Mouse (Mus musculus): Measurements from ENCODE around the gene Psmb11. TPM values are rescaled to one million over a fixed set of nuclear protein-coding genes. Genes with fewer than 3 reads are reported as not detected.

Gene Psmb11
- 0.06 TPM in 1 of 2 replicates, not detected in the other for polyA plus RNA-seq (2015; fragmentation: Nextera tagmentation; extraction: Ambion mirVana)

DNA sequence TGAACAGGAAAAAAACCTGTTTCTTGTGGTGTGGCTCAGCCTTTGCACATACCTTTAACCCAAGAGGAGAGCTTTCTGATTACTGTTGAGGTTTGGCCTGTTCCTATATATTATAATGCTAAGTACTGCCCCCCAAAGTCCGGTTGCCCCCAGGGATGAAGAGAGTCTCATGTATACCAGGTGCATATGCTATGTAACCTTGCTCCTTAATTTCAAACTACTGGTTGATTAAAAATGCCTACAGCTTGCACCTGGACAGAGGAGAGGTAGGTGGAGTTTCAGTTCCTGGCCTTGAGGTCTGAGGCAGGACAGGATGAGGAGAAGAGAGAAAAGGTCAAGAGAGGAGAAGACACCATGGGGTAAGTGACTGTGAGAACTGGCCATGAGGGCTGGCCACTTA, at the start of gene Psmb11:
Gene Psmb11, plus strand, starts transcription at position 301 of the 400 bp plus-strand sequence.
- Histone ChIP-seq H3K9me3 (no peaks in the 10 kb centered on the region), H3K27me3 (no peaks in the 10 kb centered on the region), H3K4me3 (no peak within 1 kb of the TSS), H3K4me2 (no peak within 1 kb of the TSS), H3K36me3 (peaks cover 4% of the 10 kb centered on the region), H3K27ac (no peak within 1 kb of the TSS), H3K4me1 (peaks cover 11% of the 10 kb centered on the region), H3K9ac (no peak within 1 kb of the TSS)
- no peak for ATAC-seq (ENCODE audit: insufficient number of reproducible peaks, insufficient read depth, low FRiP score, low TSS enrichment, low read depth)
- 80% methylated on average over 1 of the region's 1 CpGs for WGBS

DNA sequence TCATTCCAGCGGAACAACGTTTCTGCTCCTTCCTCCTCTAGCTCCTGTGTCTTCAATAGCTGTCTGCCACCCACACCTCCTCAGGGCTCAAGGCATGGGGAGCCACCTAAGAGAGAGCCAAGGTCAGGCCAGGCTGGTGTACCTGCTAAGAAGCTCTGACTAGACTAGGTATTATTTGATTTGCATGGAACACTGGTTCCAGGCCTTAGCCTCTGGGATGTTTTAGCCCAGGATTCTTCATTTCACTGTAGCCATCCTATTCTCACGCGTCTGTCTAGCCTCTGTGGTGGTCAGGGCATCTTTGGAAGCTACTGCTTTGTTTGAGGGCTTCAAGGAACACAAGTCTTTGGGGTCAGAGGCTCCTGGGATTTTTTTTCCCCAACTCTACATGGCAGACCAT, 49.1 kb upstream of the Psmb11 start:
- Histone ChIP-seq H3K9me3 (no peaks in the 10 kb centered on the region), H3K27me3 (no peaks in the 10 kb centered on the region), H3K9ac (peak overlapping the region; percentile 100), H3K4me2 (peak overlapping the region; percentile 85), H3K4me1 (peaks cover 40% of the 10 kb centered on the region), H3K27ac (peak overlapping the region; percentile 96), H3K36me3 (peaks cover 62% of the 10 kb centered on the region), H3K4me3 (0 out of 2 replicates have a peak overlapping the region, but pooled peaks have one; percentile 93)
- no peak for ATAC-seq (ENCODE audit: insufficient number of reproducible peaks, insufficient read depth, low FRiP score, low TSS enrichment, low read depth)
- WGBS: 60% methylated on average over 4 of the region's 4 CpGs

DNA sequence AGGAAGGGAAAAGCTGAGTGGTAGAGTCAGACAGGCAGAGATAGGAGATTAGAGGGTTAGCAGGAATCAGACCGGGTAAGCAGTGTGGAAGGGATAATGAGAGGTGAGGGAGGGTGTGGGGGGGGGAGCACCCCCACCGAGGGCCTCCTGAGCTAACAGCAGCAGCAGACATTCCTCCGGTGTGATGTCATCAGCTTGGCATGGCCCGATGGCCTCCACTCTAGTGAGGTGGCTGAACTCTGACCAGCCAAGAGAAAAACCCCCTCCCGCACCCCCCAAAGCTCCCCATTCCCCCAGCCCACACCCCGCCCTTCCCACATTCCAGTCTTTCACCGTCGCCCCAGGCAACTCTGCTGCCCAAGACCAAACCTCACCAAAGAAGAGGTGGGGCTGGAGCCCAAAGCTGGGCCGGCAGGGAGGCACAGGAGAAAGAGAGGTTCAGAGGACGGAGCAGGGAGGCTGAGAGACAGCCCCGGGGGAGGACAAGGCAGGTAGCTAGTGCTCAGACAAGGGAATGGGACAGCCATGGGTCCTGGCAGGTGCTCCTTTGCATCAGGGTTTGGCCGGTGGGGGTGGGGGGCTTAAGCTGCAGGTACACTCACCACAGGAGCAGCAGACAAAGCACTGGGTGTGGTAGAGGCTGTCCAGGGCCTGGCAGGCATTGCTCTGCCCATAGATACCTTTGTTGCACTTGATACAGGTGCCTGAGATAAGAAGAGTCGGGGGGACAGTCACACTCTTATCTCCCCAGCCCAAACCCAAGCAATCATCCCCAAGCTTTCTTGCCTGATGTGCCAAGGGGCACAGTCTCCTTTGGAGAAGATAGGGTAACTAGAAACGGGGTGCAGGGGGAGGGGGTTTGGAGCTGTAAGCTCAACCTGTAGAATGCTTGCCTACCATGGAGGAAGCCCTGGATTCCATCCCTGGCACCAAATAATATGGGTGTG, 48.2 kb upstream of the Psmb11 start:
- peak overlapping the region; percentile 85 for H3K4me2 ChIP-seq
- peaks cover 53% of the 10 kb centered on the region for H3K36me3 ChIP-seq
- peaks cover 40% of the 10 kb centered on the region for H3K4me1 ChIP-seq
- no peak for ATAC-seq (ENCODE audit: insufficient number of reproducible peaks, insufficient read depth, low FRiP score, low TSS enrichment, low read depth)
- H3K27ac ChIP-seq: peak overlapping the region; percentile 96
- 11% methylated on average over 14 of the region's 14 CpGs for WGBS
- H3K9me3 ChIP-seq: no peaks in the 10 kb centered on the region
- no peaks in the 10 kb centered on the region for H3K27me3 ChIP-seq
- H3K4me3 ChIP-seq: peak overlapping the region; percentile 93
- peak overlapping the region; percentile 100 for H3K9ac ChIP-seq

DNA sequence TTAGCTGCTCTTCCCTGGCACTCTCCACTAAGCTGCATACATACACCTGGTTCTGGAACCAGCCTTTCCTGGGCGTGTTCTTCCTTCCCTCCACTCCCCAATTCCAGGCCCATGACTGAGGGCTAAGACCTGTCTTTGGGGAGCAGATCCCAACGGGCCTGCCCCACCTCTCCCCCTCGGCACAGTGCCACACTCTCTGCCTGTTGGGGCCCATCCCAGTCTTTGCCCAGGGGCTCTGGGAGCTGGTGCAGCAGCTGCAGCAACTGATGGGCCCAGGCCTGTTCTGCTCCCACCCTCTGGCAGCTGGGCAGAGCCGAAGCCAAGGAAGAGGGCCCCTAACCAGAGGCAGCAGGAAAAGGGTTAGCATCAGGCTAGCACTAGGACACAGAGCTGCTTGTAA, 47.0 kb upstream of the Psmb11 start:
- Histone ChIP-seq H3K9me3 (no peaks in the 10 kb centered on the region), H3K4me1 (peaks cover 47% of the 10 kb centered on the region), H3K9ac (peak overlapping the region; percentile 100), H3K4me3 (peak overlapping the region; percentile 93), H3K4me2 (peak overlapping the region; percentile 85), H3K27me3 (no peaks in the 10 kb centered on the region), H3K27ac (peak overlapping the region; percentile 96), H3K36me3 (peaks cover 41% of the 10 kb centered on the region)
- WGBS: 1% methylated on average over 4 of the region's 4 CpGs
- ATAC-seq (ENCODE audit: insufficient number of reproducible peaks, insufficient read depth, low FRiP score, low TSS enrichment, low read depth): peak; percentile 49

DNA sequence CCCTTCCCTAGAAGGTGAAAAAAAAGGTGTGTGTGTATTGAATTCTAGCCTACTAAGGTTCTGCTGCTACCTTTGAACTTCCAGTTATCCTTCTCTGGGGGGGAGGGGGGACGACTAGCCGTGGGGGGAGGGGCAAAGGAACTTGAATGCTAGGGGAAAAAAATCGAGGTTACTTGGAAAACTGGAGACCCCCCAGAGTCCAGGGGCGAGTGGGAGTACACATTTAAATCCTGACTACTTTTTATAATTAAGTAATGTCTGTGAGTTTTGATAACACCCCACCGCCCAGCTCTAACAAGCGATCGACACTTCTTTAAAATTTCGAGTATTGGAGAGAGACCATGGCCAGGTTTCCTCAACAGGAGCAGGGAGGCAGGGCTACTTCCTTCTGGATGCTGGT, 46.2 kb upstream of the Psmb11 start:
- Histone ChIP-seq H3K27me3 (no peaks in the 10 kb centered on the region), H3K4me1 (peaks cover 40% of the 10 kb centered on the region), H3K9me3 (no peaks in the 10 kb centered on the region), H3K27ac (peak overlapping the region; percentile 96), H3K36me3 (peaks cover 33% of the 10 kb centered on the region), H3K9ac (peak overlapping the region; percentile 100), H3K4me3 (peak overlapping the region; percentile 93), H3K4me2 (peak overlapping the region; percentile 85)
- WGBS: 2% methylated on average over 8 of the region's 8 CpGs
- ATAC-seq (ENCODE audit: insufficient number of reproducible peaks, insufficient read depth, low FRiP score, low TSS enrichment, low read depth): no peak

DNA sequence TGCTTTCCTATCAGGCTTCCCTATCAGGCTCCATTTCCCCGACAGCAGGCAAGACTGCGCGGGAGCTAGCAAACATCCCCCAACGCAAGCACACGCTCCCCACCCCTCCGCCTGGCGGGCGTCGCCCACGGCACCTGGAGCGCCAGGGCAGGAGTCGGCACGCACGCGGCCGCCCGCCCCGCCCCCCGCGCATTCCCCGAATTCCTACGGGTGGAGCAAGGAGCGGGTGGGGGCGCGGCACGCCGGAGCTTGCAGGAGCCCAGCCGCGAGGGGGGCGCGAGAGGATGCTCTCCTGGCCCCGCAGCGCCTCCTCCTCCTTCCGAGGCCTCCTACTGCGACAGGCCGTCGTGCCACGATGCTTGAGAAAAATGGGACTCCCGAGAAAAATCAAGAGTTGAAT, 45.6 kb upstream of the Psmb11 start:
- H3K4me2 ChIP-seq: peak overlapping the region; percentile 85
- under 1% methylated on average over 39 of the region's 39 CpGs for WGBS
- H3K4me3 ChIP-seq: peak overlapping the region; percentile 93
- no peaks in the 10 kb centered on the region for H3K9me3 ChIP-seq
- H3K36me3 ChIP-seq: peaks cover 28% of the 10 kb centered on the region
- 0 out of 2 replicates have a peak, but pooled peaks have one; percentile 22 for ATAC-seq (ENCODE audit: insufficient number of reproducible peaks, insufficient read depth, low FRiP score, low TSS enrichment, low read depth)
- peaks cover 40% of the 10 kb centered on the region for H3K4me1 ChIP-seq
- H3K27me3 ChIP-seq: no peaks in the 10 kb centered on the region
- H3K27ac ChIP-seq: peak overlapping the region; percentile 96
- H3K9ac ChIP-seq: peak overlapping the region; percentile 100

DNA sequence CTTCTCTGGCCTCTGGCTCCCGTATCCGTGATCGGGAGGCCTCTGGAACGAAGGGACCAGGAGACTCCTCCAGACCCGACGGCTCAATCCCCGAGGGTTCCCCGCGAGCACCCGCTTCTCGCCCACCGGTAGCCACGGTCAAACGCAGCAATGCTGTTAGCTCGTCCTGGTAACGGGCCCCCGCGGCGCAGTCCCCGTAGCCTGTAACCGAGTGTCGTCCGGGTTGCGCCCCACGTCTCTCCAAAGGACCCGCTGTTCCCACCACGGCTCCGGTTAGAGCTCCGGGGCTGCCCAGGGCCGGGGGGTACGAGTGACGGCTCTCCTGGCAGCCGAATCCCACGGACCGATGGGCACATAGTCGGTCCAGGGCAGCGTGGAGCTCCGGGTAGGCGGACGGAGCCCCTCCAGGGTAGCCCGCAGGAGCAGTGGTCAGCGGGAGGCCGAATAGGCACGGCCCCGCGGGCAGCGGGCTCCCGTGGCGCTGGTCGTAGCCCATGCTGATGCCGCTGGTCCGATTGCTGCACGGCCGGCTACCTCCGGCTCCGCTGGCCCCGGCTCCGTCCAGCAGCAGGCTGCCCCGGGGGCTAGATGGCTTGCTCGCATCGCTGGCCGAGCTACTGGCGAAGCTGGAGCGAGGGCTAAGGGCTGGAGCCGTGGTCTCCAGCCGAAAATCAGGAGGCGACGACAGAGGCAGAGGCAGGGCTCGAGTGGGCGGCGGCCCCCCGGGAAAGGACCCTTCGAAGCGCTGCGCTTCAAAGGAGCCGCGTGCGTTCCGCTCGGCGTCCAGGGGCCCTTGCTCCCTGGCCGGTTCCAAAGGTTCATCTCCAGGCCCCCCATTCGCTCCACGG, 44.8 kb upstream of the Psmb11 start:
- Histone ChIP-seq H3K4me2 (peak overlapping the region; percentile 85), H3K9ac (peak overlapping the region; percentile 100), H3K27ac (peak overlapping the region; percentile 96), H3K9me3 (no peaks in the 10 kb centered on the region), H3K36me3 (peaks cover 20% of the 10 kb centered on the region), H3K27me3 (no peaks in the 10 kb centered on the region), H3K4me1 (peaks cover 40% of the 10 kb centered on the region), H3K4me3 (peak overlapping the region; percentile 93)
- WGBS: under 1% methylated on average over 84 of the region's 84 CpGs
- no peak for ATAC-seq (ENCODE audit: insufficient number of reproducible peaks, insufficient read depth, low FRiP score, low TSS enrichment, low read depth)

DNA sequence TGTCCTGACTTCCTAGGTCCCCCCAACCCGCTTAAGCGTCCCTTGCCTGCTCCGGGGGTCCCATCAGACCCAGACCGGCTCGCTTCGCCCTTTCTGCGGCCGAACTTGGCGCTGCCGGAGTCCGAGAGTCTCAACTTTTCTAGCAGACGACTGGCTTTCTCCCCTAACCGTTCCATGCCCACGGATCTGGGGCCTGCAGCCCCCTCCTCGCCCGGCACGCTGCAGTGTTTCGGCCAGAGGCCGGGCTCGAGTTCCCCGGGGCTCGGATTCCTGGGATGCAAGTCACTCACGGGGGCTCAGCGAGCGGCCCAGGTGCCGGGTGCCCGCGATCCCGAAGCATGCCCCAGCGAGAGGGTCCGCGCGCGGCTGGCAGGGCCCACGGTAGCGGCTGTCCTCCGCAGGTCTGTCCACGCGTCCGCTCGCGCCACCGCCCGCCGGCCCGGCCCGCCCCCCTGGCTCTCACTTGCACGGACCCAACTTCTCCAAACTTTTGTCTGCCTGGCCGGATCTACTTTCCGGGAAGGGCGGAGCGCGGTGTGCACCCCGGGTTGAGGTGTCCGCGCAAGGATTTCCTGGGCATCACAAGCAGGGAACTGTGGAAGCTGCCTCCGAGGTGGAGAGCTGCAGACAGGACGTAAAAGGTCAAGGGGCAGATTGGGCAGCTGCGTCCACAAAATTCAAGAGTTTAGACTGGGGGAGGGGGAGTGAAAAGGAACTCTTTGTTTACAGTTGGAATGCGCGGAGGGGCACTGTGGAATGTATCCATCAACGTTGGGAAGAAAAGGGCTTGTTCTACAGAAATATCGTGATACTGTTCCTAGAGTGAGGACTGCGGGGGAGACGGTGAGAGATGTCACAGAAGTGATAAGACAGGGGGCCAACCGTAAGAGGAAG, 43.9 kb upstream of the Psmb11 start, which contains the start of gene Ajuba:
Gene Ajuba, minus strand, starts transcription at position 470 of the 894 bp plus-strand sequence.
- Histone ChIP-seq H3K27me3 (no peaks in the 10 kb centered on the region), H3K4me3 (peak within 1 kb of the TSS; percentile 93), H3K4me2 (peak within 1 kb of the TSS; percentile 85), H3K27ac (peak within 1 kb of the TSS; percentile 96), H3K9me3 (no peaks in the 10 kb centered on the region), H3K36me3 (peaks cover 13% of the 10 kb centered on the region), H3K4me1 (peaks cover 33% of the 10 kb centered on the region), H3K9ac (peak within 1 kb of the TSS; percentile 100)
- under 1% methylated on average over 66 of the region's 66 CpGs for WGBS
- ATAC-seq (ENCODE audit: insufficient number of reproducible peaks, insufficient read depth, low FRiP score, low TSS enrichment, low read depth): peak; percentile 74

DNA sequence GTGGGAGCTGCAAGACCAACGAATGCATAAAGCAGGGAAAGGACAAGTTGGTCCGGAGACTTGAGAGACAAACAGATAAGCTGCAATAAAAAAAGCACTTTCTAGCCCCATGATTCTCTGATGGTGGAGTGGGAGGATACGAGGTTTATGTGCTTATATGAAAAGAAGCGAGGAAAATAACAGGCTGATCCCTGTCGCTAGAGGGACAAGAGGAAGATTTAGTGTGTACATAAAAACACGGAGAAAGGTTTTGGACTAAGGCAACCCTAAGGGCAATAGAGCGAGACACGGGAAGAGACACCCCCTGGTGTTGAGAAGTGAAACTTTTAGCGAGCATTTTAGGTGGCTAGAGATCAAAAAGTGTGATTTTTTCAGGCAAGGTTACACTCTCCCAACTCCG, 43.2 kb upstream of the Psmb11 start:
- WGBS: under 1% methylated on average over 10 of the region's 10 CpGs
- Histone ChIP-seq H3K9me3 (no peaks in the 10 kb centered on the region), H3K9ac (peak overlapping the region; percentile 100), H3K27me3 (no peaks in the 10 kb centered on the region), H3K4me2 (peak overlapping the region; percentile 85), H3K4me3 (peak overlapping the region; percentile 93), H3K27ac (peak overlapping the region; percentile 96), H3K36me3 (peaks cover 17% of the 10 kb centered on the region), H3K4me1 (peaks cover 26% of the 10 kb centered on the region)
- ATAC-seq (ENCODE audit: insufficient number of reproducible peaks, insufficient read depth, low FRiP score, low TSS enrichment, low read depth): no peak

DNA sequence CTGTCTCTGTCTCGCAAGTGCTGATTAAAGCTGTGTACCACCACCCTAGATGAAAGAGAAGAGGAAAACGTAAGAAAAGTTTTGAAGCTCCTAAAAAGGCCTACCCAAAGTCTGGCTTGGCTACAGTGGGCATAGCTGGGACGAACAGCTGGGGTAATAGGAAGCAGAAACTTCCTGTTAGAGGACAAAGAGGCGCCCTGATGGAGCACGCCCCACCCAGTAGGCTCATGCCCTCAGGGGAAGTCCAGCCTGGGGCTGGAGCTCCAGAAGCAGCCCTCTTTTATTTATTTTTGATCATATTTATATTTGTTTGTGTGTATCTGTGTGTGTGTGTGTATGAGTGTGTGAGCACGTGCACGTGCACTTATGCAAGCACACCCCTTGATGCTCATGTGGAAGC, 41.6 kb upstream of the Psmb11 start:
- Histone ChIP-seq H3K9me3 (no peaks in the 10 kb centered on the region), H3K4me3 (no peak overlapping the region), H3K36me3 (peaks cover 19% of the 10 kb centered on the region), H3K4me2 (no peak overlapping the region), H3K4me1 (peaks cover 10% of the 10 kb centered on the region), H3K9ac (no peak overlapping the region), H3K27ac (no peak overlapping the region), H3K27me3 (no peaks in the 10 kb centered on the region)
- WGBS: 71% methylated on average over 7 of the region's 7 CpGs
- ATAC-seq (ENCODE audit: insufficient number of reproducible peaks, insufficient read depth, low FRiP score, low TSS enrichment, low read depth): no peak
